Mouse (Mus musculus): ENCODE measurements around the gene Slc44a5.
A peak's percentile ranks its signal among the peaks of the same experiment; 100 is the strongest.
"Not testable (repeated sequence)": the region's sequence is repeated elsewhere in the genome, so short reads cannot be mapped to it uniquely, and the experiment has no call there.

The Slc44a5 gene

DNA sequence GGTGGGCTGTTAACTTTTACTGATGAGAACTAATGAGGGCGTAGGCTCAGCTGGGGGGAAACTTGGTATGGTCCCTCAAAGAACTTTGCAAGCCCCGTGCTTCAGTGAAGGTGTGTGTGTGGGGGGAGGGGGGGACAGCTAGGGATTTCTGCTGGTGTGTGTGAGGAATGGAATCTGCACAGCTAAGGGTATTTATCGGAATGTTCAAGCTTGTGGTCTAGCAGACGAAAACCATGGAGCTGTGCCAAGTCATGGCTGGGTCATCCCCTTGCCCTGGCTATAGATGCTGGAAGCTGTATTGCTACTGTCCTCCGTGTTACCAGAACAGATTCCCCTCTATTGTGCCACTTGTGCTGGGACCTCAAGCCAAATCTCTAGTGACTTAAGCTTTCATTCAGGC is 138.0 kb downstream of the Slc44a5 start:
- DNase-seq: peak; percentile 50 to 59

DNA sequence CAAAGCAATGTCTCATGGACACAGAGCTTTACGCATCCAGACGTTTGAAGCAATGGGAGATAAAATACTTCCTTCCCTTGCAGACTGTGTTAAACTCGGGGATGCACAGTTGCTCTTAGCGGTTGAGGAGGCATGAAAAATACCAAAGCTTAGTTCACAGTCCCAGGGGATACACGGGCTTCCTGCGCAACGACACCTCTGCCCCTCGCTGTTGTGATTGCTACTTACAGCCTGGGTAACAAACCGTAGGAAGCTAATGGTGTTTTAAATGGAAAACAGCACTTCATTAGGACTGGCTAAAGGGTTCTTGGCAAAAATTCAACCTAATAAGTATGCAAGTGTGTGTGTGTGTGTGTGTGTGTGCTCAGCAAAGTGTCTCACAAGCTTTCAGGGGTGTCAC is 141.8 kb downstream of the Slc44a5 start:
- no peak for DNase-seq

- DNase-seq: no peak
These were observed 142.2 kb downstream of the Slc44a5 start for GRCm38 (mm10) chr3:154115478-154115877.

DNA sequence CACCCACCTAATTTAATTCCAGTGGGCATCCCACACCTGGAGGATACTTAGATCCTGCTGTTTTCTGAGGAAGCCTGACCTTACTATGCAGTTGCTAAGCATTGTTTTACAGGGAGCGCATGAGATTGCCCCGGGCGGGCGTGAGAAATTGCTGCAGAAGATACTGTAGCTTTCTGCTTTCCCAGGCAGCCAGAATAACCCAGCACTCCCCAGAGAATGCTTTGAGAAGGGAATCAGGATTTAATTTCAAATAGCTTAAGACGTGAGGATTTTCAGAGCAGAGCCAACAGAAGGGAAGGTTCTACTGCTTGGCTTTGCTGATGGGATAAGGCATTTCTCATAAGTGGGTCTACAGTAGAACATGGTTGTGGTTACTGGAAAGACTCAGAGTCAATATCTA is 142.8 kb downstream of the Slc44a5 start:
- DNase-seq: no peak

- DNase-seq: no peak
These were observed 145.9 kb downstream of the Slc44a5 start for GRCm38 (mm10) chr3:154118992-154119603.

DNA sequence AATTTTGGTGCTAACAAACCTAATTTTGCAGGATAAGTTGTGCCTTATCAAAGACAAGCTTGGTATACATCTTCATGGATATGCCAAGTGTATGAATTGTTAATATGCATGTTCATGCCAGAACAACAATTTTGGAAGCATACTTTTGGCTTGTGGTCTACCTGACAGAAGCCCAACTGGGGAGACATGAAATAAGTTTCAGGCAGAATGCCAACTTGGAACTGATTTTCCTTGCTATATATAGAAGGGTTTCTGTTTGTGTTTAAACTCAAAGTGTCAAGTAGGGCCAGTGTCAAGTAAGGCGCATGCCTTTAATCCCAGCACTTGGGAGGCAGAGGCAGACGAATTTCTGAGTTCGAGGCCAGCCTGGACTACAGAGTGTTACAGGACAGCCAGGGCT is 149.3 kb downstream of the Slc44a5 start:
- no peak for DNase-seq

GRCm38 (mm10) chr3:154124890-154125575 is 151.8 kb downstream of the Slc44a5 start:
- DNase-seq: peak; percentile 18 to 47

- peak; percentile 12 to 32 for DNase-seq
These were observed 152.6 kb downstream of the Slc44a5 start for GRCm38 (mm10) chr3:154125768-154126376.

GRCm38 (mm10) chr3:154127246-154127645 is 154.0 kb downstream of the Slc44a5 start:
- no peak for DNase-seq

- DNase-seq: no peak
These were observed 155.8 kb downstream of the Slc44a5 start for GRCm38 (mm10) chr3:154129036-154129435.

DNA sequence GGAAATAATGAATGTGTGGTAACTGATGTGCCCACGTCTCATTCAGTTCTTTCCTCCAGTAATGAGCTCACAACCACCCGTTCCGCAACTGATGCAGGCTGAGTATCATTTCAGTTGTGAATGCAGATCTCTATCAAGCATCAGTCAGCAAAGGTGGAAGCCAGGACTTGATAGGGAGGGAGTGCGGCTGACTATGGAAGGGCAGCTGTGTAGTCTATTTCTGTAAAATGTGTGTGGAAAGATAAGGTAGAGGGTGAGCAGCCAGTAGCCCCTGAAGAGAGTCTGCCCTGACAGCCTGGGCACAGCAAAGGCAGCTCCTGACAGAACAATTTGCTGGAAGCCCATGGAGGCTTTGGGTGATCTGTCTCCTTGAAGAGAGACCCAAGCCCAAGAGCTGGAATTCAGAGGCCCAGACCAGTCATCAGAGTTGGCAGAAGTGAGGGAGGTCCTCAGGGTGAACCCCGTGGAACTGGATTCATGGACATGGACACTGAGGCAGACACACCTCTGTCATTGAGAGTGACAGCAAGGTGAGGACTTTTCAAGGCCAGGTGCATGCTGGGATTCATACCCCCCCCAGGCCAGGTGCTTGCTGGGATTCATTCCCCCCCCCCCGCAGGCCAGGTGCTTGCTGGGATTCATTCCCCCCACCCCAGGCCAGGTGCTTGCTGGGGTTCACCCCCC is 157.3 kb downstream of the Slc44a5 start:
- no peak for DNase-seq

- no peak for DNase-seq
These were observed 160.8 kb downstream of the Slc44a5 start for GRCm38 (mm10) chr3:154133986-154134385.

DNA sequence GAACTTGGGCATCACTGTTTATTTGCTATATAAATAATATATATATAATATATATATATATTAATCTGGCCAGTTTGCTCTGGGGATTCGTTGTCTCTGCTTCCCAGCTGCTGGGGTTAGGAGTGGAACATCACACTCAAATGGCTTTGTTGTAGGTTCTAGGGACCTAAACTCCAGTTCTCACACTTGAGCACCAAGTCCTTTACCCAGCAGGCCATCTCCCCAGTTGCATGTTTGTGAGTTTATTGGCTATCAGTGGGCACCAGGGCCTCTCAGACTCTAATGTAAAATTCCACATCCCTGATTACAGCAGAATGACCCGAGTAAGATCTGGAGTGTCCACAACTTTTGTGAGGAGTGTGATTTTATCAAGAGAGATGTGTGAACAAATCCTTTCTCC is 161.5 kb downstream of the Slc44a5 start:
- no peak for DNase-seq

GRCm38 (mm10) chr3:154136501-154136900 is 163.3 kb downstream of the Slc44a5 start:
- DNase-seq: peak in 1 of 2 experiments; percentile 20

DNA sequence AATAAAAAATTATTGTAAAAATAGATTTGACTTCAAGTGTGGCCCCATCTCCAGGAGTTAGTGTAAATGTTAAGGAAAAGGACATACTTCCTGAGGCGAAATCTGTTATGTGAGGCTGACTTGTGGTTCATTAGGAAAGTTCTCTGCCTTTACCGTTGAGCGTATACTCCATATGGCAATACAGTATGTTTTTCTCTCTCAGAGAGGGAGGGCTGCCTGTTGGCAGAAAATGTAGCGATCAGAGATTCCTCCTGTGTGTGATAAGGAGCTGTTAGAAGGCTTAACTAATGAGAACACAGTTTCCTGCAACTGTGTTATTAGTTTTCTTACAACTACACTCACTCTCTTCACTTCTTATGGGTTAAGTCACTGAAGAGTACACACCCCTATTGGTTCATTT is 168.1 kb downstream of the Slc44a5 start:
- no peak for DNase-seq

DNA sequence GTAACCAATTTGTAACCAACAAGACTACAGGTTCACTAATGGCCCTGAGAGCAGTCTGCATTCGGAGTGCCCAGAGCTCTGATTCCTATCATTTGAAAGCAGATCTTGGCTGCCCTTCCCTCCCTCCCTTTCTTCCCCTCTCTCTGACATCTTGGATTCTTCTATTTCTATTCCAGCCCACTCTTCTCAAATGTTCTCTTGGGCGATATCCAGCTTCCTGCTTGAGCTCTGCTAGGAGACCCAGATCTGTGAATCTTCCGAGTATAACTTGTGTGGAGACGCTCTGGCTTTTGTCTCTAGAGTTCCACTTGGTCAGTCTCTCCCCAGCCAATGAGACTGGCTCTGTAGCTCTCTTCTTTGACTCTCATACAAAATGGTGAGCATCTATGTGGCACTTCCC is 169.4 kb downstream of the Slc44a5 start:
- DNase-seq: peak in 1 of 2 experiments; percentile 8

DNA sequence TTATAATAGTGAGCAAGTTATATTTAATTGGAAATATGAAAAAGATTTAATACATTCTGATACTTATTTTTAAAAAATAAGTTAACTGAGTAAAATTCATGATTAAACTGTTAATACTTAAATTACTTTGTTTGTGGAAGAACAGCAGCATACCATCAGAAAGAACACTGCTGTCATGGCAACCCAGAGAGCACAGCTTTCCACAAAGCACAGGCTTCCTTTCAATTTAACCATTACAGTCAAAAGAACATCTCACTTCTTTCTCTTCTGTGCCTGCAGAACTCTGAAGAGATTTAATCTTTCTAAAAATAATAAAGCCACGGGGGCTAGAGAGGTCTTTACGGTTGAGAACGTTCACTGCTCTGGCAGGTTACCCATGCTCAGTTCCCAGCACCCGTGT is 172.5 kb downstream of the Slc44a5 start:
- no peak for DNase-seq

- no peak for DNase-seq
These were observed 176.5 kb downstream of the Slc44a5 start for GRCm38 (mm10) chr3:154149778-154150177.

DNA sequence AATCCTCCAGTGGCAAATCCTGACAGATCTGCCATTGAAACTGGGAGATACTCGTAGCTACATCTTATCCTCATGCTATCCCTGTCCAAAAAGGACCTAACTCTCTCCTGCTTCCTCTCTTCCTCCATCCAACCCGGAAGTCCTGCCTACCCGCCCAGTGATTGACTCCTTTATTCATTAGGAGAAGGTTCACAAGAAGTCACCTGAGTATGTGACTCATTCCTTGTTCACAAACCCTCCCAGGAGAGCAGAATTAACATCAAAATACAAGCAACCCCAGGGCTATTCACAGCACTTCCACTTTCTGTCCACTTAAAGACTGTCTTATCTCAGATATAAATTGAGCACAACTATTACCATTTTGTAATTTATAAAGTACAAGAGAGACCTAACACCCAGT is 180.3 kb downstream of the Slc44a5 start:
- DNase-seq: not testable (repeated sequence)

GRCm38 (mm10) chr3:154165882-154166281 is 192.6 kb downstream of the Slc44a5 start:
- DNase-seq: no peak

DNA sequence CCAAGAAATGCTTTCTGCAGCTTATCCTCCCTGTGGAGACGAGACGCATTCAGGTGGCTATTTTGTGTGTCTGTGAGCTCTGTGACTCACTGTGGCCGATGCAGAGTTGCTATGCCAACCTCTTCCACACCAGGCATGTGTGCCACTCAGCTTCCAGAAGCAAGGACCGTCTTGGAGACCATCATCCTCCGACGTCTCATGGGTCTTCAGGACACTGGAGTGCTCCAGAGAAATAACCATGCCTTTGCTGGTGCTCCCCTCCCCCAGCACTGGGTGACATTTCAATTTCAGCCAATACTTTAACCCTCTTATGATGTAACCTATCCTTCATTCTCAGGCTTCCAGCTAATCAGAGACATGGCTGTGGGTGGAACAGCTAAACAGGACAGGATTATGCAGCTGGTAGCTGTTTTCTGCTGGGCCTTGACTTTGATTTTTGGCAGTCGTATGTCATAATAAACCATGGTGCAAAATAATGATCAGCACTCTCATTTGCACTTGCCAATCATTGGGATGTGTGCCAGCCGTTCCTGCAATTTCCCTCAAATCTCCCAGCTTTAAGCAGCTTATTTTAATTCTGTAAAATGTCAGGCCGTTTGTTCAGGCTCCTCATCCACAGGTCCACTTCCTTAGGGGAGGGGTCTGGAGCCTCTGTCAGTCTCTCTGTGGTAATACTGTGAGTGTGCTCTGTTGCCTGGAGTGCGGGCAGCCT is 198.8 kb downstream of the Slc44a5 start:
- DNase-seq: no peak

GRCm38 (mm10) chr3:154172593-154172965 is 199.3 kb downstream of the Slc44a5 start:
- DNase-seq: no peak

DNA sequence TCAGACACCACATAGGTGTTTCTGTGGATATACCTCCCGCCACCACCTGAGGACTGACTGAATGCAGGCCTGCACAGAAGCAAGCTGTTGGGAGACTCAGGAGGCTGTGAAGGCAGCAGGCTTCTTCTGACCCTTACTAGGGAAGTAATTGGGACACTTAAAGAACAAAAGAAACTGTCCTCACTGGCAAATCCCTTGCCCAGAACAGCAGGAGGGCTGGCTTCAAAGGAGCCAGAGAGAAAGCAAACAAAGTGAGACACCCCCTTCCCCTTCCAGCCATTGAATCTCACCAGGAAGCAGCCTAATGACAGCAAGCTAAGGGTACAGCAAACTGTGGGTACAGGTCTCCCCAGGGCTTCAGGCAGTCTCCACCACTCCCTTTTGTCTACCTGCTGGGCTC is 200.3 kb downstream of the Slc44a5 start:
- DNase-seq: no peak

All from kidney, postnatal 4 days (tissue).